Comparison of ENCODE assay signal across 8 mouse cellular contexts in genomic region chr14:123239945-123240344, GRCm38 (mm10).
DNase-seq lines count a peak whose midpoint lies in the region; ATAC-seq and TF ChIP-seq lines count a peak whose summit lies in the region.

No protein-coding gene starts in this region.

- peak; percentile 36 for DNase-seq in kidney, adult 2 months
- no peak for DNase-seq in kidney, adult 8-10 months
- peak; percentile 10 for DNase-seq in MN1 (ENCODE audit: low spot score)
- peak; percentile 54 for DNase-seq in cerebellum, adult 9-11 months
- DNase-seq in urinary bladder, postnatal 25 days (ENCODE audit: low spot score) = no peak
- no peak for DNase-seq in c-Kit-positive CD71-positive TER-119-positive erythroid progenitor cells, embryonic 14.5 days (ENCODE audit: low spot score)

- no peak for TF ChIP-seq POLR2A in kidney, adult 2 months (IDR thresholded peaks at IDR 0.05; ENCODE audit: low read depth, low read length)

- no peaks in the 10 kb centered on the region for H3K27me3 ChIP-seq in kidney, adult 2 months (replicated peaks; ENCODE audit: control insufficient read depth, insufficient read depth, low read length)
- H3K27me3 ChIP-seq in hindbrain, embryonic 16.5 days (replicated peaks; ENCODE audit: control insufficient read depth, insufficient read depth, low read length) = no peaks in the 10 kb centered on the region
- no peaks in the 10 kb centered on the region for H3K27me3 ChIP-seq in midbrain, embryonic 13.5 days

- peak; percentile 65 for ATAC-seq in hindbrain, embryonic 16.5 days
- ATAC-seq in midbrain, embryonic 13.5 days = peak; percentile 63; the same call in 1 of the 2 replicates

- H3K4me3 ChIP-seq in kidney, adult 2 months (ENCODE audit: insufficient read depth, low read depth, low read length) = no peak overlapping the region
- H3K4me3 ChIP-seq in hindbrain, embryonic 16.5 days (ENCODE audit: low read length) = no peak overlapping the region
- no peak overlapping the region for H3K4me3 ChIP-seq in midbrain, embryonic 13.5 days (replicated peaks)

- H3K27ac ChIP-seq in kidney, adult 2 months (ENCODE audit: insufficient read depth, low read depth, low read length) = no peak overlapping the region
- no peak overlapping the region for H3K27ac ChIP-seq in hindbrain, embryonic 16.5 days (ENCODE audit: low read depth, low read length)
- H3K27ac ChIP-seq in midbrain, embryonic 13.5 days = no peak overlapping the region

- 7% methylated on average over 2 of the region's 2 CpGs for WGBS in kidney, adult 2 months
- WGBS in hindbrain, embryonic 16.5 days = 9% methylated on average over 2 of the region's 2 CpGs
- 15% methylated on average over 2 of the region's 2 CpGs for WGBS in midbrain, embryonic 13.5 days

- H3K9me3 ChIP-seq in hindbrain, embryonic 16.5 days (ENCODE audit: control insufficient read depth, low read length) = no peaks in the 10 kb centered on the region
- H3K9me3 ChIP-seq in midbrain, embryonic 13.5 days = no peaks in the 10 kb centered on the region

- H3K4me2 ChIP-seq in hindbrain, embryonic 16.5 days (ENCODE audit: low read length) = no peak overlapping the region
- no peak overlapping the region for H3K4me2 ChIP-seq in midbrain, embryonic 13.5 days (replicated peaks)

- H3K4me1 ChIP-seq in kidney, adult 2 months (ENCODE audit: control insufficient read depth, insufficient read depth, low read length) = no peaks in the 10 kb centered on the region
- no peaks in the 10 kb centered on the region for H3K4me1 ChIP-seq in hindbrain, embryonic 16.5 days (ENCODE audit: control insufficient read depth, insufficient read depth, low read depth, low read length)
- no peaks in the 10 kb centered on the region for H3K4me1 ChIP-seq in midbrain, embryonic 13.5 days (replicated peaks)

- no peaks in the 10 kb centered on the region for H3K36me3 ChIP-seq in kidney, adult 2 months (ENCODE audit: control insufficient read depth, insufficient read depth, low read length)
- H3K36me3 ChIP-seq in hindbrain, embryonic 16.5 days (ENCODE audit: control insufficient read depth, insufficient read depth, low read length) = no peaks in the 10 kb centered on the region
- H3K36me3 ChIP-seq in midbrain, embryonic 13.5 days = no peaks in the 10 kb centered on the region

- no peak for TF ChIP-seq CTCF in kidney, adult 2 months (conservative IDR thresholded peaks at IDR 0.05; ENCODE audit: insufficient read depth, insufficient read length, low read depth, low read length)

- no peak overlapping the region for H3K9ac ChIP-seq in hindbrain, embryonic 16.5 days (ENCODE audit: low read depth, low read length)
- H3K9ac ChIP-seq in midbrain, embryonic 13.5 days (replicated peaks) = no peak overlapping the region

Comparison
In these comparisons a context has a peak if more than half of its experiments do, and no peak if none do; other contexts are left out.
1. DNase-seq: peak in kidney, adult 2 months (single experiment), MN1 (single experiment) and cerebellum, adult 9-11 months (single experiment); none in kidney, adult 8-10 months (0 of 2), urinary bladder, postnatal 25 days (single experiment) and c-Kit-positive CD71-positive TER-119-positive erythroid progenitor cells, embryonic 14.5 days (single experiment).